In the genomic region with DNA sequence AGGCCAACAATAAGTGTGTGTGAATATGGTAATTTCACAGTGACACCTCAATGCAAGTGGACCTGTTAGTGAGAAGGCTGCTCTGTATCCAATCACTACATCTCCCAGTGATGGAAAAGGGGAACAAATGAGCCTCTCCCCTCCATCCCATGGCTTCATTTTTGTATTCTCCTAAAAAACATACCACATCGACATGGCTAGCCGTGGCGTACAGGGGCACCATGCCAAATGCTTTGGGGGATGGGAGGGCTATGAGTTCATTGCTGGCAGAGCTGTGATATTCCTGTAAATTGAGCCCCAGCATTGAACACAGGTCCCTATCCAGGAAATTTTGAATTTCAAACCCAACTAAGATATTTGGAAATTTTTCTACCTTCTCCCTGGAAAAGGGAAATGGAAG, we compare ENCODE assay signal across 28 mouse cellular contexts.
"Had no signal": no experiment of that assay in that cellular context is flagged by ENCODE, and none has a peak within 500 bp of the region (broad histone marks: within the 10 kb centered on the region; RNA-seq: fewer than 3 reads in every experiment).

No protein-coding gene starts in this region.

- H3K4me2 ChIP-seq: heart, embryonic 12.5 days; hindbrain, embryonic 12.5 days; hindbrain, embryonic 14.5 days; intestine, embryonic 15.5 days; limb, embryonic 12.5 days; liver, embryonic 11.5 days; liver, embryonic 13.5 days; liver, embryonic 15.5 days had no signal

- ATAC-seq: hindbrain, embryonic 16.5 days; inflammation-experienced regulatory T-cells, adult 6 months; intestine, embryonic 15.5 days; intestine, postnatal 0 days; liver, postnatal 0 days had no signal

- H3K27me3 ChIP-seq: heart, embryonic 12.5 days; hindbrain, embryonic 12.5 days; intestine, embryonic 15.5 days; limb, embryonic 12.5 days; liver, embryonic 13.5 days; liver, embryonic 15.5 days had no signal

- H3K27ac ChIP-seq: gastrocnemius, adult 2 months; heart, embryonic 10.5 days; hindbrain, embryonic 10.5 days; hindbrain, embryonic 12.5 days; hindbrain, embryonic 14.5 days; intestine, embryonic 15.5 days; layer of hippocampus, adult 2 months; left cerebral cortex, adult 2 months; limb, embryonic 10.5 days; limb, embryonic 12.5 days; liver, embryonic 13.5 days; liver, embryonic 15.5 days had no signal

- H3K9ac ChIP-seq: heart, embryonic 12.5 days; hindbrain, embryonic 12.5 days; hindbrain, embryonic 14.5 days; intestine, embryonic 15.5 days; limb, embryonic 12.5 days; liver, embryonic 13.5 days; liver, embryonic 15.5 days; liver, postnatal 0 days had no signal

- DNase-seq: gastrocnemius, adult 2 months; gastrocnemius, postnatal 10 days; gastrocnemius, postnatal 25 days; heart, postnatal 10 days; heart, postnatal 4 days; kidney, adult 18-20 months; kidney, adult 8-10 months; kidney, postnatal 10 days; kidney, postnatal 25 days; kidney, postnatal 4 days; liver; liver, embryonic 13.5 days; liver, postnatal 0 days had no signal

- H3K36me3 ChIP-seq: heart, embryonic 10.5 days; heart, embryonic 12.5 days; hindbrain, embryonic 10.5 days; hindbrain, embryonic 12.5 days; intestine, embryonic 15.5 days; limb, embryonic 10.5 days; limb, embryonic 12.5 days; liver, embryonic 13.5 days; liver, embryonic 15.5 days had no signal

- H3K4me1 ChIP-seq: heart, embryonic 12.5 days; hindbrain, embryonic 10.5 days; hindbrain, embryonic 12.5 days; intestine, embryonic 15.5 days; limb, embryonic 12.5 days; liver, embryonic 13.5 days; liver, embryonic 15.5 days had no signal

- H3K9me3 ChIP-seq: heart, embryonic 10.5 days; heart, embryonic 12.5 days; hindbrain, embryonic 10.5 days; hindbrain, embryonic 12.5 days; intestine, embryonic 15.5 days; limb, embryonic 10.5 days; limb, embryonic 12.5 days; liver, embryonic 13.5 days; liver, embryonic 15.5 days had no signal

- H3K4me3 ChIP-seq: gastrocnemius, adult 2 months; heart, embryonic 10.5 days; heart, embryonic 12.5 days; hindbrain, embryonic 10.5 days; hindbrain, embryonic 12.5 days; intestine, embryonic 15.5 days; layer of hippocampus, adult 2 months; left cerebral cortex, adult 2 months; limb, embryonic 10.5 days; limb, embryonic 12.5 days; liver, embryonic 13.5 days; liver, embryonic 15.5 days had no signal
